Mouse (Mus musculus): ENCODE results near the gene March7.

DNA sequence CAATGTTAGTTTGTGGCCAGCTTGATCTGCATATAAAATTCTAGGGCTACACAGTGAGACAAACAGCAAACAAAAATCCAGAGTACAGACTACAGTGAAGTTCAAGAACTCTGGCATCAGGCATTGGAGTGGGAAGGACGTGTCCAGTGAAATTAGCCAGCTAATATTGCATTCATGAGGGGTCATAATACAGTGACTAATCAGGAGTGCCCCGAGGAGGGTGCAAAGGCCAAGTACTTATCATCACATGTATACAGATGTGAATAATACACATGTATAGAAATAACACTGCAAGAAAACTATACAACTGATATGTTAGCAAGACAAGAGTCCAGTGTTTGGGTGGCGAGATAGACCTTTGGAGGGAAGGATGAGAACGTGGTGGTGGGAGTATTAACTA lies 43.1 kb downstream of the March7 start:
- TF ChIP-seq CTCF (IDR thresholded peaks at IDR 0.05; ENCODE audit: low read depth, low read length) (no peak), TAL1 (conservative IDR thresholded peaks at IDR 0.05; ENCODE audit: low read depth, low read length) (no peak), POLR2AphosphoS5 (IDR thresholded peaks at IDR 0.05; ENCODE audit: insufficient replicate concordance, low read depth, low read length) (no peak)

Data from G1E (cell line).